Mouse (Mus musculus): Measurements from ENCODE around the gene Blm. TPM values are rescaled to one million over a fixed set of nuclear protein-coding genes. Genes with fewer than 3 reads are reported as not detected.
"Not testable (repeated sequence)": the region's sequence is repeated elsewhere in the genome, so short reads cannot be mapped to it uniquely, and the experiment has no call there.

Gene Blm
- polyA plus RNA-seq, 1 experiment from 2014 or later: 25.2 TPM

GRCm38 (mm10) chr7:80542139-80542831 is 7.4 kb upstream of the Blm start:
- H3K9ac ChIP-seq (ENCODE audit: low read length): no peak overlapping the region
- H3K4me2 ChIP-seq (ENCODE audit: low read depth, low read length): no peak overlapping the region
- no peak overlapping the region for H3K27ac ChIP-seq (ENCODE audit: low read length)
- WGBS: 67% methylated on average over 7 of the region's 7 CpGs
- no peaks in the 10 kb centered on the region for H3K9me3 ChIP-seq (ENCODE audit: control insufficient read depth, low read length)
- no peaks in the 10 kb centered on the region for H3K27me3 ChIP-seq (ENCODE audit: control insufficient read depth, insufficient read depth, low read depth, low read length)
- no peak overlapping the region for H3K4me3 ChIP-seq (ENCODE audit: low read length)
- H3K36me3 ChIP-seq (ENCODE audit: control insufficient read depth, insufficient read depth, low read length): no peaks in the 10 kb centered on the region
- no peaks in the 10 kb centered on the region for H3K4me1 ChIP-seq (replicated peaks; ENCODE audit: control insufficient read depth, insufficient read depth, low read length)
- ATAC-seq (ENCODE audit: low read depth): no peak

GRCm38 (mm10) chr7:80539581-80539980 is 4.7 kb upstream of the Blm start:
- H3K9me3 ChIP-seq (ENCODE audit: control insufficient read depth, low read length): no peaks in the 10 kb centered on the region
- H3K4me1 ChIP-seq (replicated peaks; ENCODE audit: control insufficient read depth, insufficient read depth, low read length): no peaks in the 10 kb centered on the region
- no peak for ATAC-seq (ENCODE audit: low read depth)
- no peaks in the 10 kb centered on the region for H3K36me3 ChIP-seq (ENCODE audit: control insufficient read depth, insufficient read depth, low read length)
- WGBS: 50% methylated on average over 5 of the region's 5 CpGs
- no peak overlapping the region for H3K27ac ChIP-seq (ENCODE audit: low read length)
- no peak overlapping the region for H3K4me2 ChIP-seq (ENCODE audit: low read depth, low read length)
- H3K27me3 ChIP-seq (ENCODE audit: control insufficient read depth, insufficient read depth, low read depth, low read length): no peaks in the 10 kb centered on the region
- no peak overlapping the region for H3K9ac ChIP-seq (ENCODE audit: low read length)
- no peak overlapping the region for H3K4me3 ChIP-seq (ENCODE audit: low read length)

- Histone ChIP-seq H3K36me3 (ENCODE audit: control insufficient read depth, insufficient read depth, low read length) (no peaks in the 10 kb centered on the region), H3K27ac (ENCODE audit: low read length) (peak overlapping the region; percentile 73), H3K9me3 (ENCODE audit: control insufficient read depth, low read length) (no peaks in the 10 kb centered on the region), H3K4me3 (ENCODE audit: low read length) (peak overlapping the region; percentile 84), H3K27me3 (ENCODE audit: control insufficient read depth, insufficient read depth, low read depth, low read length) (no peaks in the 10 kb centered on the region), H3K4me2 (ENCODE audit: low read depth, low read length) (peak overlapping the region; percentile 87), H3K9ac (ENCODE audit: low read length) (peak overlapping the region; percentile 88), H3K4me1 (replicated peaks; ENCODE audit: control insufficient read depth, insufficient read depth, low read length) (peaks cover 10% of the 10 kb centered on the region)
- WGBS: 1% methylated on average over 32 of the region's 32 CpGs
- ATAC-seq (ENCODE audit: low read depth): peak; percentile 31
These were observed 469 bp downstream of the Blm start for GRCm38 (mm10) chr7:80534291-80535008.

GRCm38 (mm10) chr7:80531087-80531486 is 3.8 kb downstream of the Blm start:
- H3K27ac ChIP-seq (ENCODE audit: low read length): no peak overlapping the region
- no peak for ATAC-seq (ENCODE audit: low read depth)
- WGBS: 84% methylated on average over 6 of the region's 6 CpGs
- no peaks in the 10 kb centered on the region for H3K27me3 ChIP-seq (ENCODE audit: control insufficient read depth, insufficient read depth, low read depth, low read length)
- no peak overlapping the region for H3K4me2 ChIP-seq (ENCODE audit: low read depth, low read length)
- no peaks in the 10 kb centered on the region for H3K36me3 ChIP-seq (ENCODE audit: control insufficient read depth, insufficient read depth, low read length)
- no peaks in the 10 kb centered on the region for H3K9me3 ChIP-seq (ENCODE audit: control insufficient read depth, low read length)
- no peak overlapping the region for H3K9ac ChIP-seq (ENCODE audit: low read length)
- H3K4me3 ChIP-seq (ENCODE audit: low read length): no peak overlapping the region
- H3K4me1 ChIP-seq (replicated peaks; ENCODE audit: control insufficient read depth, insufficient read depth, low read length): peaks cover 10% of the 10 kb centered on the region

GRCm38 (mm10) chr7:80530646-80531045 is 4.3 kb downstream of the Blm start:
- Histone ChIP-seq H3K27me3 (ENCODE audit: control insufficient read depth, insufficient read depth, low read depth, low read length) (no peaks in the 10 kb centered on the region), H3K4me3 (ENCODE audit: low read length) (no peak overlapping the region), H3K9ac (ENCODE audit: low read length) (no peak overlapping the region), H3K4me1 (replicated peaks; ENCODE audit: control insufficient read depth, insufficient read depth, low read length) (peaks cover 10% of the 10 kb centered on the region), H3K4me2 (ENCODE audit: low read depth, low read length) (no peak overlapping the region), H3K9me3 (ENCODE audit: control insufficient read depth, low read length) (no peaks in the 10 kb centered on the region), H3K36me3 (ENCODE audit: control insufficient read depth, insufficient read depth, low read length) (no peaks in the 10 kb centered on the region), H3K27ac (ENCODE audit: low read length) (no peak overlapping the region)
- no peak for ATAC-seq (ENCODE audit: low read depth)
- 88% methylated on average over 2 of the region's 2 CpGs for WGBS

GRCm38 (mm10) chr7:80526698-80527097 is 8.2 kb downstream of the Blm start:
- H3K4me3 ChIP-seq (ENCODE audit: low read length): no peak overlapping the region
- H3K4me2 ChIP-seq (ENCODE audit: low read depth, low read length): no peak overlapping the region
- no peak for ATAC-seq (ENCODE audit: low read depth)
- H3K36me3 ChIP-seq (ENCODE audit: control insufficient read depth, insufficient read depth, low read length): no peaks in the 10 kb centered on the region
- no peaks in the 10 kb centered on the region for H3K9me3 ChIP-seq (ENCODE audit: control insufficient read depth, low read length)
- H3K9ac ChIP-seq (ENCODE audit: low read length): no peak overlapping the region
- WGBS: 72% methylated on average over 6 of the region's 6 CpGs
- H3K4me1 ChIP-seq (replicated peaks; ENCODE audit: control insufficient read depth, insufficient read depth, low read length): no peaks in the 10 kb centered on the region
- H3K27me3 ChIP-seq (ENCODE audit: control insufficient read depth, insufficient read depth, low read depth, low read length): no peaks in the 10 kb centered on the region
- H3K27ac ChIP-seq (ENCODE audit: low read length): no peak overlapping the region

- H3K9me3 ChIP-seq (ENCODE audit: control insufficient read depth, low read length): no peaks in the 10 kb centered on the region
- WGBS: 85% methylated on average over 16 of the region's 16 CpGs
- no peak overlapping the region for H3K4me2 ChIP-seq (ENCODE audit: low read depth, low read length)
- no peak overlapping the region for H3K27ac ChIP-seq (ENCODE audit: low read length)
- H3K4me3 ChIP-seq (ENCODE audit: low read length): no peak overlapping the region
- no peaks in the 10 kb centered on the region for H3K27me3 ChIP-seq (ENCODE audit: control insufficient read depth, insufficient read depth, low read depth, low read length)
- H3K9ac ChIP-seq (ENCODE audit: low read length): no peak overlapping the region
- peaks cover 22% of the 10 kb centered on the region for H3K36me3 ChIP-seq (ENCODE audit: control insufficient read depth, insufficient read depth, low read length)
- ATAC-seq (ENCODE audit: low read depth): no peak
- no peaks in the 10 kb centered on the region for H3K4me1 ChIP-seq (replicated peaks; ENCODE audit: control insufficient read depth, insufficient read depth, low read length)
These were observed 22.4 kb downstream of the Blm start for GRCm38 (mm10) chr7:80512408-80513085.

GRCm38 (mm10) chr7:80507697-80508096 is 27.2 kb downstream of the Blm start:
- not testable (repeated sequence) for H3K9ac ChIP-seq (ENCODE audit: low read length); H3K4me3 ChIP-seq (ENCODE audit: low read length); H3K9me3 ChIP-seq (ENCODE audit: control insufficient read depth, low read length); ATAC-seq (ENCODE audit: low read depth); H3K4me2 ChIP-seq (ENCODE audit: low read depth, low read length); H3K27me3 ChIP-seq (ENCODE audit: control insufficient read depth, insufficient read depth, low read depth, low read length); H3K27ac ChIP-seq (ENCODE audit: low read length); H3K4me1 ChIP-seq (replicated peaks; ENCODE audit: control insufficient read depth, insufficient read depth, low read length)
- peaks cover 16% of the 10 kb centered on the region for H3K36me3 ChIP-seq (ENCODE audit: control insufficient read depth, insufficient read depth, low read length)
- 98% methylated on average over 26 of the region's 26 CpGs for WGBS

GRCm38 (mm10) chr7:80506007-80506406 is 28.9 kb downstream of the Blm start:
- H3K4me3 ChIP-seq (ENCODE audit: low read length): no peak overlapping the region
- H3K9ac ChIP-seq (ENCODE audit: low read length): no peak overlapping the region
- peaks cover 13% of the 10 kb centered on the region; the same call in 1 of the 2 replicates for H3K36me3 ChIP-seq (ENCODE audit: control insufficient read depth, insufficient read depth, low read length)
- WGBS: 54% methylated on average over 3 of the region's 3 CpGs
- no peaks in the 10 kb centered on the region for H3K9me3 ChIP-seq (ENCODE audit: control insufficient read depth, low read length)
- no peak overlapping the region for H3K4me2 ChIP-seq (ENCODE audit: low read depth, low read length)
- no peaks in the 10 kb centered on the region for H3K27me3 ChIP-seq (ENCODE audit: control insufficient read depth, insufficient read depth, low read depth, low read length)
- H3K4me1 ChIP-seq (replicated peaks; ENCODE audit: control insufficient read depth, insufficient read depth, low read length): peaks cover 3% of the 10 kb centered on the region; the same call in 1 of the 2 replicates
- H3K27ac ChIP-seq (ENCODE audit: low read length): no peak overlapping the region
- no peak for ATAC-seq (ENCODE audit: low read depth)

Data from lung, embryonic 16.5 days (tissue).